Mouse (Mus musculus): ENCODE measurements at regions not wholly inside any gene's neighbourhood (a gene's known extent, or its start where the extent isn't known, plus 50 kb on each side); places are given as distances from the start of the nearest gene placed in this dataset.
A peak's percentile ranks its signal among the peaks of the same experiment; 100 is the strongest.

GRCm38 (mm10) chr8:34455376-34455775 lies 343.8 kb upstream of the Gm10131 start:
- no peaks in the 10 kb centered on the region for H3K27me3 ChIP-seq
- H3K27ac ChIP-seq (replicated peaks): no peak overlapping the region
- no peaks in the 10 kb centered on the region for H3K36me3 ChIP-seq
- H3K4me2 ChIP-seq: no peak overlapping the region
- peaks cover 6% of the 10 kb centered on the region; the same call in 1 of the 2 replicates for H3K4me1 ChIP-seq (replicated peaks)
- H3K4me3 ChIP-seq: no peak overlapping the region
- ATAC-seq (ENCODE audit: low FRiP score, low read depth): no peak
- no peaks in the 10 kb centered on the region for H3K9me3 ChIP-seq
- WGBS: 59% methylated on average over 14 of the region's 14 CpGs
- no peak overlapping the region for H3K9ac ChIP-seq

GRCm38 (mm10) chr8:34452811-34453210 lies 341.3 kb upstream of the Gm10131 start:
- 83% methylated on average over 6 of the region's 6 CpGs for WGBS
- Histone ChIP-seq H3K27me3 (no peaks in the 10 kb centered on the region), H3K9ac (no peak overlapping the region), H3K27ac (replicated peaks) (no peak overlapping the region), H3K36me3 (no peaks in the 10 kb centered on the region), H3K4me1 (replicated peaks) (peaks cover 14% of the 10 kb centered on the region), H3K4me3 (no peak overlapping the region), H3K9me3 (no peaks in the 10 kb centered on the region), H3K4me2 (no peak overlapping the region)
- no peak for ATAC-seq (ENCODE audit: low FRiP score, low read depth)

GRCm38 (mm10) chr8:34451211-34452000 lies 339.9 kb upstream of the Gm10131 start:
- no peak overlapping the region for H3K4me2 ChIP-seq
- H3K9ac ChIP-seq: no peak overlapping the region
- H3K27ac ChIP-seq (replicated peaks): no peak overlapping the region
- peaks cover 16% of the 10 kb centered on the region for H3K4me1 ChIP-seq (replicated peaks)
- H3K4me3 ChIP-seq: no peak overlapping the region
- H3K9me3 ChIP-seq: no peaks in the 10 kb centered on the region
- no peaks in the 10 kb centered on the region for H3K27me3 ChIP-seq
- no peaks in the 10 kb centered on the region for H3K36me3 ChIP-seq
- 34% methylated on average over 6 of the region's 6 CpGs for WGBS
- ATAC-seq (ENCODE audit: low FRiP score, low read depth): no peak

- 82% methylated on average over 11 of the region's 11 CpGs for WGBS
- H3K4me2 ChIP-seq: no peak overlapping the region
- H3K27ac ChIP-seq (replicated peaks): no peak overlapping the region
- H3K9me3 ChIP-seq: no peaks in the 10 kb centered on the region
- H3K36me3 ChIP-seq: no peaks in the 10 kb centered on the region
- no peak overlapping the region for H3K9ac ChIP-seq
- ATAC-seq (ENCODE audit: low FRiP score, low read depth): no peak
- no peaks in the 10 kb centered on the region for H3K27me3 ChIP-seq
- H3K4me3 ChIP-seq: no peak overlapping the region
- peaks cover 16% of the 10 kb centered on the region for H3K4me1 ChIP-seq (replicated peaks)
Observed at GRCm38 (mm10) chr8:34449391-34450044, 338.0 kb upstream of the Gm10131 start.

- no peak overlapping the region for H3K4me3 ChIP-seq
- no peak overlapping the region for H3K9ac ChIP-seq
- peaks cover 16% of the 10 kb centered on the region for H3K4me1 ChIP-seq (replicated peaks)
- 55% methylated on average over 18 of the region's 18 CpGs for WGBS
- H3K27me3 ChIP-seq: no peaks in the 10 kb centered on the region
- H3K9me3 ChIP-seq: no peaks in the 10 kb centered on the region
- H3K27ac ChIP-seq (replicated peaks): no peak overlapping the region
- no peaks in the 10 kb centered on the region for H3K36me3 ChIP-seq
- ATAC-seq (ENCODE audit: low FRiP score, low read depth): no peak
- peak overlapping the region; percentile 1; the same call in 1 of the 2 replicates for H3K4me2 ChIP-seq
Observed at GRCm38 (mm10) chr8:34447880-34448830, 336.6 kb upstream of the Gm10131 start.

- Histone ChIP-seq H3K9me3 (no peaks in the 10 kb centered on the region), H3K4me2 (no peak overlapping the region), H3K4me1 (replicated peaks) (peaks cover under 1% of the 10 kb centered on the region; the same call in 1 of the 2 replicates), H3K27me3 (no peaks in the 10 kb centered on the region), H3K27ac (replicated peaks) (no peak overlapping the region), H3K36me3 (no peaks in the 10 kb centered on the region), H3K4me3 (no peak overlapping the region), H3K9ac (no peak overlapping the region)
- 82% methylated on average over 3 of the region's 3 CpGs for WGBS
- no peak for ATAC-seq (ENCODE audit: low FRiP score, low read depth)
Observed at GRCm38 (mm10) chr8:34442688-34443087, 331.2 kb upstream of the Gm10131 start.

GRCm38 (mm10) chr8:34441756-34442155 lies 330.2 kb upstream of the Gm10131 start:
- 63% methylated on average over 3 of the region's 3 CpGs for WGBS
- H3K4me2 ChIP-seq: no peak overlapping the region
- H3K27me3 ChIP-seq: no peaks in the 10 kb centered on the region
- H3K36me3 ChIP-seq: no peaks in the 10 kb centered on the region
- ATAC-seq (ENCODE audit: low FRiP score, low read depth): no peak
- H3K27ac ChIP-seq (replicated peaks): no peak overlapping the region
- H3K9me3 ChIP-seq: no peaks in the 10 kb centered on the region
- H3K4me3 ChIP-seq: no peak overlapping the region
- no peaks in the 10 kb centered on the region for H3K4me1 ChIP-seq (replicated peaks)
- H3K9ac ChIP-seq: no peak overlapping the region

GRCm38 (mm10) chr8:34440771-34441170 lies 329.2 kb upstream of the Gm10131 start:
- ATAC-seq (ENCODE audit: low FRiP score, low read depth): no peak
- Histone ChIP-seq H3K9ac (no peak overlapping the region), H3K4me1 (replicated peaks) (no peaks in the 10 kb centered on the region), H3K4me3 (no peak overlapping the region), H3K27ac (replicated peaks) (no peak overlapping the region), H3K4me2 (no peak overlapping the region), H3K27me3 (no peaks in the 10 kb centered on the region), H3K9me3 (no peaks in the 10 kb centered on the region), H3K36me3 (no peaks in the 10 kb centered on the region)
- 88% methylated on average over 4 of the region's 4 CpGs for WGBS

GRCm38 (mm10) chr8:34438771-34439170 lies 327.2 kb upstream of the Gm10131 start:
- no peak for ATAC-seq (ENCODE audit: low FRiP score, low read depth)
- H3K9me3 ChIP-seq: no peaks in the 10 kb centered on the region
- H3K4me1 ChIP-seq (replicated peaks): no peaks in the 10 kb centered on the region
- H3K4me3 ChIP-seq: no peak overlapping the region
- H3K27me3 ChIP-seq: no peaks in the 10 kb centered on the region
- no peaks in the 10 kb centered on the region for H3K36me3 ChIP-seq
- H3K4me2 ChIP-seq: no peak overlapping the region
- H3K9ac ChIP-seq: no peak overlapping the region
- 88% methylated on average over 2 of the region's 2 CpGs for WGBS
- no peak overlapping the region for H3K27ac ChIP-seq (replicated peaks)

GRCm38 (mm10) chr8:34431985-34432384 lies 320.4 kb upstream of the Gm10131 start:
- Histone ChIP-seq H3K4me3 (no peak overlapping the region), H3K4me2 (no peak overlapping the region), H3K27ac (replicated peaks) (no peak overlapping the region), H3K4me1 (replicated peaks) (no peaks in the 10 kb centered on the region), H3K9me3 (no peaks in the 10 kb centered on the region), H3K27me3 (no peaks in the 10 kb centered on the region), H3K9ac (no peak overlapping the region), H3K36me3 (no peaks in the 10 kb centered on the region)
- ATAC-seq (ENCODE audit: low FRiP score, low read depth): no peak
- 96% methylated on average over 7 of the region's 7 CpGs for WGBS

GRCm38 (mm10) chr8:34429231-34429630 lies 317.7 kb upstream of the Gm10131 start:
- H3K4me1 ChIP-seq (replicated peaks): no peaks in the 10 kb centered on the region
- H3K27me3 ChIP-seq: no peaks in the 10 kb centered on the region
- H3K27ac ChIP-seq (replicated peaks): no peak overlapping the region
- no peaks in the 10 kb centered on the region for H3K9me3 ChIP-seq
- H3K4me3 ChIP-seq: no peak overlapping the region
- H3K36me3 ChIP-seq: no peaks in the 10 kb centered on the region
- no peak overlapping the region for H3K9ac ChIP-seq
- H3K4me2 ChIP-seq: no peak overlapping the region
- WGBS: 87% methylated on average over 3 of the region's 3 CpGs
- no peak for ATAC-seq (ENCODE audit: low FRiP score, low read depth)

GRCm38 (mm10) chr8:34401571-34401970 lies 290.0 kb upstream of the Gm10131 start:
- Histone ChIP-seq H3K4me1 (replicated peaks) (peaks cover 31% of the 10 kb centered on the region), H3K4me3 (no peak overlapping the region), H3K36me3 (no peaks in the 10 kb centered on the region), H3K27ac (replicated peaks) (no peak overlapping the region), H3K27me3 (no peaks in the 10 kb centered on the region), H3K9me3 (no peaks in the 10 kb centered on the region), H3K9ac (no peak overlapping the region), H3K4me2 (no peak overlapping the region)
- ATAC-seq (ENCODE audit: low FRiP score, low read depth): no peak
- 73% methylated on average over 3 of the region's 3 CpGs for WGBS
